Mouse (Mus musculus): ENCODE measurements around the gene Gcgr.

GRCm38 (mm10) chr11:120512790-120513453 is 17.6 kb upstream of the Gcgr start:
- no peak for TF ChIP-seq TAL1 (IDR thresholded peaks at IDR 0.05; ENCODE audit: low read length)
- TF ChIP-seq GATA1 (IDR thresholded peaks at IDR 0.05; ENCODE audit: low read length), result no peak

Data from erythroblast, embryonic 14.5 days (primary cell).